Mouse (Mus musculus) WW6 (cell line): Measurements from ENCODE around the gene Eml4.

Source experiments
- DNase-seq: peaks from one replicate; pipeline ENCODE4 v3.0.0-alpha.2; 2013; ENCODE audit warnings: low read depth, low spot score

Gene Eml4

DNA sequence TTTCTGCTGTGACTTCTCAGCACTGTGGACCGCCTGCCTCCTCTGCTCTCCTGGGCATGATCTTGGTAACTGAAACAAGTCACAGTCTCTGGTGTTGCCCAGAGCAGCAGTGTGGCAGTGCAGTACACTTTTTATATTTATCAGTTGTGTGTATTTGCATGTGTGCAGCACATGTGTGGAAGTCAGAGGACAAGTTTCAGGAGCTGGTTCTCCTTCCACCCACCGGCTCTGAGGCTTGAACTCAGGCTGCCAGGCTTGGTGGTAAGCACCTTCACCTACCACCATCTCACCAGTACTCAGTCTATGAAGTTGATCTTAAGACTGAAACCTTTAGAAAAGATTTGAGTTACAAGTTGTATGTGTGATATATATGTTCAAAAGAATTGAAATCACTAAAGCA, 28.6 kb downstream of the Eml4 start:
- no peak for DNase-seq

DNA sequence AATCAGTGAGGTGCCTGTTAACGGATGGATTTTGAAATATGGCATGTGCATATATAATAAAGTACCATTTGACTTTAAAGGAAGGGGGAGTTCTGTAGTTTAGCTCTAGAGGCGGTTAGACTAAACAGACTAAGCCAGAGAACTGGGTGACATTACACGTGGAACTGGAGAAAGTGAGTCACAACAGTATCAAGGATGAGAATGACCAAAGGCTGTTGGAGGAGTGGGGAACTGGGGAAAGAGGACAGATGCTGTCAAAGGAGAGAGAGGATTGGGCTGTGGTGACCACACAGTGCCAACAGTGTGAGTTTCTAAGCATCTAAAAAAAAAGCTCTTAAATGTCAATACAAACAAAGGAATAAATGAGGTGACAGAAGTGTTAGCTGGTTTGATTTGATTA, 29.1 kb downstream of the Eml4 start:
- no peak for DNase-seq

DNA sequence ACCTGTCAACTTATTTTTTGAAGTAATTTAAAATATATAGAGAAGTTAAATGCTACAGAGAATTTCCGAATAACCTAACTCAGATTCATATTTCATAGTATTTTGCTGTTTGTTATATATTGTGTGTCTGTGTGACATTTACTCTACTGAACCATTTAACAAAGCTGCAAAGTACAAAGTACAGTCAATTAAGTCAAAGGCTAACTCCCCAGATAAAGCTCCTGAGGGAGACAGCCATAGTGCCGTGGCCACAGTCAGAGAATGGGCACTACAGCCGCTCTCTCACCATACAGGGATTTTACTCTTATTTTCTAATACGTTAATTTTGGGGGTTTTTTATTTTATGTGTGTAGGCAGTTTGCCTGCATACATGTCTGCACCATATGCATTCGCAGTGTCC, 32.0 kb downstream of the Eml4 start:
- DNase-seq = no peak

DNA sequence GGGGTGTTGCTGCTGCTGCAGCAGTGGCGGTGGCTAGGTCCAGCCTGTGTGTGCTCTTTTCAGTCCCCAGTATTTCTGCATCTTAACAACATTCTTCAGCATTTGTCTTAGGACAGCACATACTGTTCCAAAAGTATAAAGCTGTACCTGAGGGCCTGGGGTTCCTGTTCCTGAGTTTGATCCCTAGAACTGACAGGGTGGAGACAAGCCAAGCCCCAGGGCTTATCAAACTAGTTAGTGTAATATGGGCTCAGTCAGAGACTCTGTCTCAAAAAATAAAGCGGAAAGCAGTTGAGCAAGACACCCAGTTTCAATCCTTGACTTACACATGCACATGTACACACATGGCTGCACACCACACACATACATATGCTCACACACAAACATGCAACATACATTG, 34.2 kb downstream of the Eml4 start:
- no peak for DNase-seq

DNA sequence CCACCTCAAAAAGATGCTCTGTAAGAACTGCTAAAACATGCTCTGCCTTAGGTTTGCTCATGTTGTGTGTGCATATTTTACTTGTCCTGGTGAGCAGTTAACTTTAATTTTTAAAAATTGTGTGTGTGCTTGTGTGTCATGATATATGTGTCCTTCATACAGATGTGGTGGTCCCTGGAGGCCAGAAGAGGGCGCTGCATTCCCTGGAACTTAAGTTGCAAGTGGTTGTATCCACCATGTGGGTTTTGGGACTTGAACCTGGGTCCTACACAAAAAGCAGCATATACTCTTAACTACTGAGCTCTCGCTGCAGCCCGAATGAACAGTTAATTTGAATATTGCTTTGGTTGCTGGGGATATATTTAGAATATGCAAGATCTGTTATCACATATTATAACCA, 36.4 kb downstream of the Eml4 start:
- DNase-seq = no peak

DNA sequence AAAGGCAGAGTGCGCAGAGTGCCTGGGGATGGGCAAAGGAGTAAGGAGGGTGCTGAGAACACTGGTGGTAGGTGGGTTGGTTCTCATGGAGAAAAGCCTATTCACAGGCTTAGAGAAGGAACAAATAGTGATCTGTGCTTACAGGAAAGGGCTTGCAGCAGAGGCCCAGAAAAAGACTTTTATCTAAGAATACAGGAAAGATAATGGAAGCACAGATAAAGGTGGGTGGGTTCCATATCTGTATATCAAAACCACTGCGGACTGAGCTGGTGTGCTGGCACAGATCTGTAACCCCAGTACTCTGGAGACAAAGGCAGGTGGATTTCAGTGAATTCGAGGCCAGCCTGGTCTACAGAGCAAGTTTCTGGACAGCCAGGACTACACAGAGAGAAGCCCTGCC, 43.3 kb downstream of the Eml4 start:
- no peak for DNase-seq

DNA sequence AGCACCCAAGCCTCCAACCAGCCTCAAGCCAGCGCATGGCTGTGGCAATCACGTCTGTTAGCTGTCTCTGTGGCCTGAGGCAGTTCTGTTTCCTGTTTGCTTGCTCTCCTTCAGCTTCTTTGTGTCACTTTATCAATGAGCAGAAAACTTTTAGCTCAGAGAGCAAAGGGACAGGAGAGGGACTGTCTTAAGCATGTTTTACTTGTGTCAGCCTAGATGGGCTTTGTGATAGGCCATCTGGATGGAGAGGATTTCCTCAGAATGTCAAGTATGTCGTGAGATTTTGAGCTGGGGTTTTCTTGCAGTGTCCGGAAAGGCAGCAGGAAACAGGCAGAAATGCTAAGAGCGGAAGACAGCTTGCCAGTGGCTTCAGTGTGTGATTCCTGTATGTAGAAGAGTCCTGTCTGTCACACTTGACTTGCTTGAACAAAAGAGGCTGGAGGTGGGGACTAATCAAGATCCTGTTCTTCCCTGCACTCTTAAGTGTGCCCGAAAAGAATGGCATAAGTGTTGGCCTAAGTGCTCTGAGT, 46.9 kb downstream of the Eml4 start:
- no peak for DNase-seq

DNA sequence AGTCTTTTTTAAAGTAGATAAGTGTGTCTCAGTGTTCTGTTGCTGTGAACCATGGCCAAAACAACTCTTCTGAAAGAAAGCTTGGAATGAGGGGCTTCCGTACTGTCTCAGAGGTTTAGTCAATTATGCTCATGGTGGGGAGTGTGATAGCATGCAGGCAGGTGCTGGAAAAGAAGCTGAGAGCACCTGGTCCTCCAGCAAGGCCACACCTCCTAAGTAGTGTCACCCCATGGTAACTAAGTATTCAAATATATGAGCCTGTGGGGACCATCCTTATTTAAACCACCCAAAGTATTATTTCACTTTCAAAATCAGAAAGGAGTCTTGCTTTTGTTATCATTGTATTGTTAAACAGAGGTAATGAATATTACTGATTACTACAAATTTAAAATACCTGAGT, 48.0 kb downstream of the Eml4 start:
- no peak for DNase-seq

DNA sequence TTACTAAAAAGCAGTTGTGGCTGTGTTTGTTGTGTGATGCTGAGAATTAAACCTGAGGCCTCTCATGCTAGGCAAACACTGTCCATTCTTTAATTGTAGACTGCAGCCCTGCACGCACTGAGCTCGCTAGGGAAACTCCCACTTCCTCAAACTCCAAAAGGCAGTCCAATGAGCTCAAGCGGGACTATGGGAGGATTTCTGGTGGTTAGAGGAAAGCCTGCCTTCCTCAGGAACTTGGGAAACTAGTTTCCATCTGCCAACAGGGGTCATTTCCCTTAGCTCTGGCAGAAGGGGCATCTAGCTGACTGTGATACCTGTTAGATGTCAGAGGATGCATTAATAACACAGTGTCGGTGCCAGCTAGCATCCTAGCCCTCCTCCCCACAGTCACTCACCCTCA, 79.9 kb downstream of the Eml4 start:
- DNase-seq = no peak

DNA sequence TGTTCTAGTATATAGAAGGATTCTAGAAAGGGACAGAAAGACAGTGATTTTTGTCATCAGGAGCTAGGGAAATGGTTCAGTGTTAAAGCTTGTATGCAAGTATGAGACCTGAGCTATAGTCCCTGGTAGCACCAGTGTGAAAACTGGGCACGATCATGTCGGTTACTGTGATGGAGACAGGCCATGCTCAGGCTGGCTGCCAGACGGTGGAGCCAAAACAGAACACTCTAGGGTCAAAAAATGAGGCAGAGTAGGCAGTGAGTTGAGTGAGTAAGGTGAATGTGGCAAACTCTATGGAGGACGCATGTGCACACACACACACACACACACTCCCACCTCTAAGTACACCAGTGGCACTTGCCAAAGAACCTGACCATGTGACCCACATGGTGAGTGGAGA, 92.7 kb downstream of the Eml4 start:
- DNase-seq = no peak

DNA sequence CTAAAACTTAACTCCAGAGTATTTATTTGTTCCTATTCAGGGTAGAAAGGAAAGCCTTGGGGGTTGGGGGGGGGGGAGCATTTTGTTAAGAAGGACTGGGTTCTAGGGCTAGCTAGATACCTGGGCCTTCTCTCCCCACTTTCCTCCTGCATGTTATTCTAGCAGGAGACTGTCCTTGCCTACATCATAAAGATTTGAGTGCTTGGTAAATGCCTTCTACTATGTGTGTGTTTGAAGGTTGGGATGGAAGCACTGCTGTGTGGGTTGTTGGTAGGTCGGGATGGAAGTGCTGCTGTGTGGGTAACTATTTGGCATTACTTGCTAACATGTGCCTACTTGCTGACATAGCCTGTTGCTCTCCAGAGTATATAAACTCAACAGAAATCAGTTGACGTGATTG, 98.9 kb downstream of the Eml4 start:
- DNase-seq = no peak

DNA sequence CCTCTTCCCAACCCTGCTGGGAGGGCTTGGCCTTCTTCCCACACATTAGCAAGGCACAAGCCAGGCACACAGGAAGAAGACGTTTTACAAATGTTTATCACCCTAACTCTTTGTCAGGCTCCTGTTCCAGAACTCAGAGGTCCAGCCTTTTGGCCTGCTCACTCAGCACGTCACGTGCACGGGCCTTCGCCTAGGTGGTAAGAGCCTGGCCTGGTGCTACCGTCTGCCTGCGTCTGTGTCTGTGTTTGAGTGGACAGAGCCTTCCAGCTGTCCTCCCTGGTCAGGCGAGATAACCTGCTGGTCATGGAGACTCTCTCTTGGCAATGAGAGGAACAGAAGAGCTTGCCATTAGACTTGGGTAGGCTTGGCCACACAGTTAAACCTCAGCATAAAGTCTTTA, 100.6 kb downstream of the Eml4 start:
- no peak for DNase-seq

DNA sequence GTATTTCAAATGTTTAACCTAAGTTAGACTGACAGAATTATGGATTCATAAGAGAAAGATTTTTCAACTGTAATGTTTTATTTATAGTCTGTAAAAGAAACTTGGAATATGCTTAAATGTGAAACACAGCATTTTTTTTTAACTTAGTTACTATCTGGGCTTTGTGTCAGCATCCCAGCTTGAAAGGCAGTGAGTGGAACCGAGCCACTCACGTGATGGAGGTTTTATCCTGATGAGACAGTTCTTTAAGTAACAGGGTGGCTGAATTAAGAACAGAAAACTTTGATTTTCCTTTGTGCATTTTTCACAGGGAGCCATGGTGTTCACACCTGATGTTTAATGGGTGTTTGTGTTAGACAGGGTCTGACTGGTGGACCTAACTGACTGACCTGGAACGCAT, 101.1 kb downstream of the Eml4 start:
- DNase-seq = no peak

DNA sequence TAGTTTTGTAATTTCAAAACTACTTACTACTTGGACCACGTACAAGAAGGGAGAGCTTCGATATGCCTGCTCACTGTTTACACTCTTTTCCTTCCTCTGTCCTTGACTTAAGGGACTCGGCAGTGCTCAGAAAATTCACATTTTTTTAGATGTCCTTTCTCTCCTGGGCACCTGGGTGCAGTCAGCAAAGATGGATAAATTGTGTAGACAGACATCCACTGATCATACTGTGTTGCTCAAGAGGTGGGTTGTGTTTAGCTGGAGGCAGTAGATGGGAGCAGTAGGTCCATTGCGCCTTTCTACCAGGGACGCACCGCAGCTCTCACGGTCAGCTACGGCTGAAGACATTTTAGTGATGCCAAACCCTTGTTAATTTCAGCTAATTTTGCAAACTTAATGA, 101.7 kb downstream of the Eml4 start:
- no peak for DNase-seq

DNA sequence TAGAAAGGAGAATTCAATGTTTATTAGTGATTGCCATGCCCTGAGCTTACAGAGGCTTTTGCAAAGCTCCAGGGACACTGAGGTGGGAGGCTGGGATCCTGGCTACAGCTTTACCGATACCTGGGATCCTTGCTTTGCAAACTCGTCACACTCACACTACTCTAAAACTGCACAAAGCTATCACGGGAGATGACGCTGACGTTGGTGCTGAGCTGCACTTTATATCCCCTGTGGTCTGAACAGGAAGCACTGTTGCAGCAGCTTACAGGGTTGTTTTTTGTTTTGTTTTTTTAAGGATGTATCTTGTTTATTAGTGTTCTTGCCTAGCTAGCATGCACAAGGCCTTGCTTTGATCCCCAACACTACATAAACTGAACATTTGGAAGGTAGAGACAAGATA, 102.9 kb downstream of the Eml4 start:
- DNase-seq = no peak

DNA sequence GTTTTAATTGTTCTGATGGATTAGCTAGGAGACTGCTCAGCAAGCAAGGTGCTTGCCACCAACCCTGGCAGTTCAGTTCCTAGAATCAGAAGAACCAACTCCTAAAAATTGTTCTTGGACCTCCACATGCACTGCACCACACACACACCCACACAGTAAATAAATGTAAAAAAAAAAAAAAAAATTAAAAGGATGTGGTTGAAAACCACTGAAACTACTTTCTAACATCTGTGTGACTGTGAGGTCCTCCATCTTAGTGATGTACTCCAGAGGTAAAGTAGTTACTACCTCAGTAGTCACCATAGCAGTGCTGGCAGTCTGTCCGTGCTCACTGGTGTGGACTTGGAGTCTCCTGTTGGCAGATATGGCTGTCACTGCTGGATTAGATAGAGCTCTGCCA, 106.5 kb downstream of the Eml4 start:
- DNase-seq = no peak

DNA sequence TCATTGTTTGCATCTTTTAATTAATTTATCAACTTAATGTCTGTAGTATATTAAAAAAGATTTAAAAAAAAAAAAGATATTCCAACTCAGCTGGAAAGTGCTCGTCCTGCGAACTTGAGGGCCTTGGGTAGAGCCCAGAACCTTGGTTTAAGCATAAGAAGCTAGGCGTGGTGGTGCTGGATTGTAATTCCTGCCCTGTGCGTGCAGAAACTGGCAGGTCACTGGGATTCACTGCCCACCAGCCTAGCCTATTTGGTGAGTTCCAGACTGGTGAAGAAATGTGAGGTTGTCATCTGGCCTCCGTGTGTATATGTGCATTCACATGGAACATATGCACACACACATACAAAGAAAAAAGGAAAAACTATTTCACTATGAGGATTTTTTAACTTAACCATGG, 115.2 kb downstream of the Eml4 start:
- no peak for DNase-seq

DNA sequence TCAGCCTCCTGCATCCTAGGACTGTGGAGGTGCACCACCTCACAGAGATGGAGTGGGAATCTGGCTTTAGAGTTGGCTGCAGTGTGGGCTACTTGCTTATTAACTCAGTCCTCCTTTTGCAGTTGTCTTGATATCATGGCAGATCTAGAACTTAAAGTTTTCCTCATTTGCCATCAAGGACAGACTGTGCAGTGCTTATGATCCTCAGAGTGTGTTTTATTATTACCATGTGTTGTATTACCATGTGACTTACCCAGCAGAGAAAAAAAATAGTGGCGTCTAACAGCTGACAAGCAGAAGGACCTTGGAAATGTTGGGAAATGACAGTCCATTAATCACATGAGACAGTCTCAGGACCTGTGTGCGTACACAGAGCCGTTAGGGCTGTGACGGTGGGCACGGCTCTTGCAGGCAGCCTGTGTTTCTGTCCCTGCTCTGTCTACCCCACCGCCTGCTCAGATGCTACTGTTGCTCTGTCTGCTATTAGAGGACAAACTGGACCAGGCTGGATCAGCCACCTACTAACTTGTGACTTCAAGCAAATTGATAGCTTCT, 116.0 kb downstream of the Eml4 start:
- DNase-seq = no peak

DNA sequence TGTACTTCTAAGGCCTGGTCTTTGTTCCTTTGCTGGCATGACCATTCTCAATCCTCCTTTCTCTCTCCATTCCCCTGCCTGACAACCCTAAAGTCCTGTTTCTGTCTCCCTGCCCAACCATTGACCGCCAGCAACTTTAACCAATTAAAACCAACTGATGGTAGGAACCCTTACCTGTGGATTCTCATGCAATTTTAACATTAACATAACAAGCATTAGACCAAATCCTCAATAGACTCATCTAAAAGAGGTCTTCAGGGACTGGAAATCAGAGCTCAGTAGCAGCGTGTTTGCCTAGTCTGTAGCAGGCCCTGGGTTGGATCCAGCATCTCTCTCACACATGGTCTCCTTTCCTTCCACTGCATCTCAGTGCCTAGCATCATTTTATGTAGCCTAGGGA, 118.9 kb downstream of the Eml4 start:
- DNase-seq = no peak

DNA sequence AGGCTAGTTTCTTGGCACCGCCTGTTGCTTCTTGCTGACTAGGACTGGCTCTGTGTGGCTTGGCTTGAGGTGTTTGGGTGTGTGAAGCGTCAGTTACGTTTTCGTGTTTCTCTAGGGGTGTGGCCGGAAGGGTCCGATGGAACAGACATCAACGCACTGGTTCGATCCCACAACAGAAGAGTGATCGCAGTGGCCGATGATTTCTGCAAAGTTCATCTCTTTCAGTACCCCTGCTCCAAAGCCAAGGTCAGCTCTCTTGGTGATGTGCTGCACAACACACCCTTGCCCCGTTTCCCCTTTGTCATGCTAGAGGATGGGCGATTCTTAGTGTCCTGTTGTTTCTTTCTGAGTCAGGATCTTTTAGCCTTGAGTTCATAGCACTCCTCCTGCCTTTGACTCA, 126.4 kb downstream of the Eml4 start:
- DNase-seq = no peak

DNA sequence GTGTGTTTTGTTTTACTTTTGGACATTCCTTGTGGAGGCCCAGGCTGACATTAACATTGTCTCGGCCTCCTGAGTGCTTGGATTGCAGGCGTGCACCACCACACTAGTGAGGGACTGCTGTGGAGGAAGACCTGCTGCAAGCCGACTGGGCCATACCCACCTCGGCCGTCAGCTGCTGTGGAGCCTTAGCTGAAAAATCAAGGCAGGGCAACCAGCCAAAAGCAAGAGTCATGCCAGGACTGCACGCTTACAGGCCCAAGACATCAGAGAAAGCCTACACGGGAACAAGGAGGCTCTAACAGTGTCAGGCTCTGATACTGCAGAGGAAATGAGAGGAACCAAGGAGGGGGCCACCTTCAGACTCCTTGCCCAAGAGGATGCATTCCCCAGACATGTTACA, 130.8 kb downstream of the Eml4 start:
- DNase-seq = no peak

DNA sequence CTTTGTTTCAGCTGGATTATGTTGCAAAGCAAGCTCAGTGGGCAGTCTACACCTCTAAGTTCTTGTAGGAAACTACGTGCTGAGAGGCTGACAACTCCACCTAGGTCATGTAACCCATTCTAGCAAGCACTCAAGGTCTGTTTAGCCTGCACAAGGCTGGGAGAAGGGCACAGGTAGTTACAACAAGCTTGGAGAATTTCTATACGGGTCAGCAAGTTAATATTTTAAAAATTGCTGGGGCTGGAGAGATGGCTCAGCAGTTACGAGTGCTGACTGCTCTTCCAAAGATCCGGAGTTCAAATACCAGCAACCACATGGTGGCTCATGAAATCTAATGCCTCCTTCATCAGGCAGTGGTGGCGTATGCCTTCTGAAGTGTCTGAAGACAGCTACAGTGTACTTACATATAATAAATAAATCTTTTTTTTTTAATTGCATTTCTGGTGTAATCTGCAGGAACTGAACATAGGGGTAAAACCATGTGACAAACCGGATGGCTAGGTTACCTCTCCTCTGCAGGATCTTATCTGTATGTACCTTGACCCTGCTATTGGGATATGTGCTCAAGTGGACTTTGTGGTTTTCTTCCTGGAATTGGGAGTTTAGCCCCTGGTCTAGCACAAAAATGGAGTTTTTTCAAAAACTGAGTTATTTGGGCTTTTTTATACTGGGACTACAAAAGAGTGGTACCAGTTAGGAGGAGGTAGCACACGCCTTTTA, 132.2 kb downstream of the Eml4 start:
- no peak for DNase-seq

DNA sequence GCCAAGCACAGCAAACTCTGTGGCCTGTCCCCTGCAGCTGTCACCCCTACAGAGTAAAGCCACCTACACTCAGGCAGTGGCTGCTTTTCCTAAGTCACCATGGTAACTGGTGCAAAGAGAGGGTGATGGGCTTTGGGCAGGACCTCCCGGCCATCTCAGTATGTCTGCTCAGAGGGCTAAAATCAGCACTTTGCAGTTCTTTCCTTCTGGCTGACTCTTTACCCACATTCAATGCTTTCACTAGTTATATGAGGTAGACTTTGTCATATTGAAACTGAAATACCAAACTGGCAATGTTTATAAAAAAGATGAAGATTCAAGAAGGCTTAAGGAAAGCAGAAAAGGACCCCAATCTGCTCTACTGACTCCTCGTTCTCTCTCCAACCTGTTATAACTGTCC, 133.1 kb downstream of the Eml4 start:
- no peak for DNase-seq

DNA sequence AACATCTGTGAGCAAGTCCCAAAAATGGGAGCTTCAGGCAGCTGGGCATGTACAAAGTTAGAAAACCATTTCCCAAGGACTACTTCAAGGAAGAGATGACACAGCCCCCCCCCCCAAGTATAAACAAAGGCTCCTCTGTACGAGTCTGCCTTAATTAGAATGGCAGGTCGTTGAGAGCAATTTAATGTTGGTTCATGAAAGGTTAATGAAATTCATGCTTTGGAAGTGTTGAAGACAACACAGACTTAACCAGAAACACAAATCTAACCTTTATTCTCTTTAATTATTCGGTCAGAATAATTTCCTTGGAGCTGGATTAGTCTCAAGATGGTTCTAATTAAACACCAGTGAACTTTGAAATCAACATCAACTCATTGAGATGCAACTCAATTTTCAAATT, 137.0 kb downstream of the Eml4 start:
- DNase-seq = no peak
